Mouse (Mus musculus) embryonic facial prominence, embryonic 12.5 days (tissue): ENCODE measurements around the gene Gjd3. TPM values are rescaled to one million over a fixed set of nuclear protein-coding genes. Genes with fewer than 3 reads are reported as not detected.

Source experiments
- ATAC-seq: fragments of 200-750 bp; cut with Nextera tagmentation; 2 replicates; pipeline ENCODE4 v1.8.0; 2017; ENCODE audit not compliant: insufficient number of reproducible peaks, insufficient read depth, low FRiP score, low TSS enrichment
- H3K27ac ChIP-seq: fragments of 300-500 bp; sonication (generic); 2 replicates; pipeline ENCODE4 v1.5.1; 2016; ENCODE audit warnings: mild to moderate bottlenecking
- H3K27me3 ChIP-seq: fragments of 300-500 bp; sonication (generic); 2 replicates; pipeline ENCODE4 v1.6.1; 2016; ENCODE audit warnings: mild to moderate bottlenecking, moderate library complexity
- H3K36me3 ChIP-seq: fragments of 300-500 bp; sonication (generic); 2 replicates; pipeline ENCODE4 v1.6.1; 2016; ENCODE audit warnings: mild to moderate bottlenecking
- H3K4me1 ChIP-seq: fragments of 300-500 bp; sonication (generic); 2 replicates; pipeline ENCODE4 v1.6.1; 2016
- H3K4me2 ChIP-seq: fragments of 300-500 bp; sonication (generic); replicated peaks from 2 replicates; pipeline ENCODE4 v1.6.1; 2016; ENCODE audit warnings: mild to moderate bottlenecking, moderate library complexity
- H3K4me3 ChIP-seq: fragments of 300-500 bp; sonication (generic); 2 replicates; pipeline ENCODE4 v1.5.1; 2016; ENCODE audit warnings: mild to moderate bottlenecking
- H3K9ac ChIP-seq: fragments of 300-500 bp; sonication (generic); 2 replicates; pipeline ENCODE4 v1.6.1; 2016; ENCODE audit warnings: mild to moderate bottlenecking, moderate library complexity
- H3K9me3 ChIP-seq: fragments of 300-500 bp; sonication (generic); 2 replicates; pipeline ENCODE4 v1.6.1; 2016; ENCODE audit warnings: mild to moderate bottlenecking, moderate library complexity
- WGBS: fragments of 180-500 bp; shearing (Covaris S2); methylation state at CpG from one replicate; pipeline ENCODE4 v1.1.7; 2016; 5-methylcytosine and 5-hydroxymethylcytosine counted together
- polyA plus RNA-seq: library from polyadenylated mRNA; unstranded; fragments of >200 nt; fragmentation: Nextera tagmentation; extraction: Ambion mirVana; gene quantifications from 2 replicates; pipeline ENCODE4 v1.2.1, GENCODE M21; 2016

Gene Gjd3
- polyA plus RNA-seq, 1 experiment from 2014 or later: 0.73 TPM

DNA sequence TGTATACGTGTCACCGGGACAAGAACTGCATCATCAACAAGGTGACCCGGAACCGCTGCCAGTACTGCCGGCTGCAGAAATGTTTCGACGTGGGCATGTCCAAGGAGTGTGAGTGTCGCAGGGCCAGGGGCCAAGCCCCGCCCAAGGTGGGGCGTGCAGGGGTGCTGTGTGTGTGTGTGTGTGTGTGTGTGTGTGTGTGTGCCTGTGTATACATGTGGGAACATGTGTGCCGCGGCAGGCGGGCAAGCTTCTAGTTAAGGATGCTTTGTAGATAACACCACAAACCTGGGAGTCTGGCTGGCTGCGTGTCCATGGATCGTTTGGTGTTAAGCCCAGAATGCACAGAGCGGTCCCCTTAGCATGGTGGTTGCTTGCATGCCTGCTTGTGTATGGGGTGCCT is 14.7 kb downstream of the Gjd3 start:
- Histone ChIP-seq H3K4me2 (no peak overlapping the region; the same call in 1 of the 2 replicates), H3K9me3 (no peaks in the 10 kb centered on the region), H3K4me3 (no peak overlapping the region), H3K27ac (peak overlapping the region; percentile 83), H3K9ac (no peak overlapping the region), H3K36me3 (peaks cover 50% of the 10 kb centered on the region), H3K4me1 (peaks cover 84% of the 10 kb centered on the region), H3K27me3 (no peaks in the 10 kb centered on the region)
- WGBS: 70% methylated on average over 16 of the region's 16 CpGs
- no peak for ATAC-seq

DNA sequence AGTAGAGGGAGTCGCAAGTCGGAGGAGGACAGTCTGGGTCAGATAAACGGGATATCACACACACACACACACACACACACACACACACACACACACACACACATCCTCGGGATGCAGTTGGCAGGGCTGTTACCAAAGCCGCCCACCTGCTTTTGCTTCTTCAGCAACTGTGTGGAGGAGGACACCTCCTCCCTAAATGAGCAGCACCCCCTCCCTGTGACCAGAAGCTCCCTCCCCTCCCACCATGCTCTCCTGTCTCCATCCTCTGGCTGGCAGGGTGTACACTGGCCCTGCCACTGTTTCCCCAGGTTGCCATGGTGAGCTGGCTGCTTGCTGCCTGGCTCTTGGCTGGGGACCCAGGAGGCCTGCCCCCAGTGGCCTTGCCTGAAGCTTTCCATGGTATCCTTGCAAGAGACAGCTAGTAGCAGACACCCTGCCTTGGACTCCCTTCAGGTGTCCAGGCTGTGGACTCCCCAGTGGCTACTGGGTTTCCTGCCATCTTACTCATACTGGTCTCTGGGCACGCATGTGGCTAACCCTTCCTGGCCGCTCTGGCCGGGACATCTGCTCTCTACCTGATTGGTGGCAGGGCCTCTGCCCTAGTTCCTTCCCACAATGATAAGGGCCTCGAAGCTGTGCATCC is 16.2 kb downstream of the Gjd3 start:
- peaks cover 36% of the 10 kb centered on the region for H3K36me3 ChIP-seq
- 31% methylated on average over 8 of the region's 9 CpGs for WGBS
- no peaks in the 10 kb centered on the region for H3K9me3 ChIP-seq
- H3K4me3 ChIP-seq: no peak overlapping the region
- H3K9ac ChIP-seq: no peak overlapping the region
- H3K27me3 ChIP-seq: no peaks in the 10 kb centered on the region
- no peak for ATAC-seq
- peaks cover 99% of the 10 kb centered on the region for H3K4me1 ChIP-seq
- peak overlapping the region; percentile 7; the same call in 1 of the 2 replicates for H3K4me2 ChIP-seq
- H3K27ac ChIP-seq: peak overlapping the region; percentile 0; the same call in 1 of the 2 replicates

DNA sequence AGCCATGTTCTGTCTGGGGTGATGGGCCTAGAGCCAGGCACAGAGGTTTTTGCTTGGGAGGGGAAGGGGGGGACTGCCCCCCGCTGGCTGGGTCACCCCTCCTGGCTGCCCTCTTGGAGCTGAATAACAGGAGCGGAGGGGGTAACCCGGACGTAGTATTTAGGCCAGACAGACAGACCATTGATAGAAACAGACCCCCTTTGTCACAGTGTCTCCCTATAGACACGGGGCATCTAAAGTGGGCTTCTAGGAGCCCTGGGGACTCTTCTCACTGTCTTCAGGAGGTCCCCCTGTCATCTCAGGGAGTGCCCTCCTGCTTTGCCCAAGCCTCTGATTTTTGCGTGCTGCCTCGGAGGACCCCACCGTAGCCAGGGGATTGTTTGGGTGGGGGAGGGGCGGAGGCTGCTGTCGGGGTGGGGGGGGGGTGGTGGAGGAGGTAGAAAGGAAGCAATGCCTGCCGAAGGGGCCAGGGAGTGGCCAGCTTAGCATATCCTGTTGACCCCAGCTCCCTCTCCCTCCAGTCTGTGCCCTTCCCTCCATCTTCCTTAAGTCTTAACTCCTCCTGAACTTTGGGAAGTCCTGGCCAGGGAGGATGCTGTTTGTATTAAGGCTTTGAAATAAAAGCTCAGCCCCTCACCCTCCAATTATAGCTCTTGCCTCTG is 17.3 kb downstream of the Gjd3 start:
- H3K9ac ChIP-seq: peak overlapping the region; percentile 45; the same call in 1 of the 2 replicates
- H3K4me3 ChIP-seq: peak overlapping the region; percentile 57
- H3K27me3 ChIP-seq: no peaks in the 10 kb centered on the region
- 4% methylated on average over 9 of the region's 11 CpGs for WGBS
- H3K27ac ChIP-seq: peak overlapping the region; percentile 94
- peak overlapping the region; percentile 99 for H3K4me2 ChIP-seq
- ATAC-seq: no peak
- H3K9me3 ChIP-seq: no peaks in the 10 kb centered on the region
- H3K4me1 ChIP-seq: peaks cover 99% of the 10 kb centered on the region
- H3K36me3 ChIP-seq: peaks cover 26% of the 10 kb centered on the region

DNA sequence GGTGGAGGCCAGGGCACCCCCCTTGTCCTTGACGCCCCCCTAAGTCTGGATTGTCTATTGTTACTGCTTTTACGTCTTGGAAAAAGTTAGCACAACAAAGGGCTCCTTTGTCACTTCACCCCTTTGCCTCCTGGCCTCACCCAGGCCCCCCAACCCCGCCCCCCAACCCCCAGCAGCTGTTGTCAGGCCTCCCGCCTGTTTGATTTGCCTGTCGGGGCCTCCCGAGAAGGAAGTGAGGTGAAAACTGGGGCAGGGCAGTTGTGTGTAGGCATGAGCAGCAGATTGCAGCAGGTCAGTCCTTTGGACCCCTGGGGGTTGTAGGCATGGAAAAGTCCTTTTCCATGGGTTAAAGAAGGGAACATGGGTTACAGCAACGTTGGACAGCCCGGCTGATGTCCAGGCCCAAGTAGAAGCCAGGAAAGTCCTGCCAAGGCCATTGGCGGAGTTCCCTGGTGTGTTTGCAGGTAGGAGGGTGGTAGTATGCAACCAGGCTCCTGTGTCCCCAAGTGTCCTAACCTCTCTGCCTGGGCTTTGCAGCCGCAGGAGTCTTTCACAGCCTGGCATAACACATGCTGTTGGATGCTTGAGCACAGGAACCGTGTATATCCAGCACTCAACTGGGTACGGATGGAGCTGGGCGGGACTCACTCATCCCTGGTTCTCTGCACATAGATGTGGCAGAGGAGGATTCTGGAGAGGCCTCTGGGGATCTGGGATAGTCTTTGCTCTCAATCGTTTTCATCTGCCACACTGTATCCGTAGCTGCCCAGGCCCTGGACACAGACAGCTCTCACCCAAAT is 18.0 kb downstream of the Gjd3 start:
- peak overlapping the region; percentile 57 for H3K4me3 ChIP-seq
- H3K4me1 ChIP-seq: peaks cover 98% of the 10 kb centered on the region
- no peaks in the 10 kb centered on the region for H3K27me3 ChIP-seq
- ATAC-seq: no peak
- peak overlapping the region; percentile 45 for H3K9ac ChIP-seq
- peak overlapping the region; percentile 94 for H3K27ac ChIP-seq
- no peaks in the 10 kb centered on the region for H3K9me3 ChIP-seq
- WGBS: 17% methylated on average over 15 of the region's 15 CpGs
- H3K36me3 ChIP-seq: peaks cover 18% of the 10 kb centered on the region
- peak overlapping the region; percentile 99 for H3K4me2 ChIP-seq

DNA sequence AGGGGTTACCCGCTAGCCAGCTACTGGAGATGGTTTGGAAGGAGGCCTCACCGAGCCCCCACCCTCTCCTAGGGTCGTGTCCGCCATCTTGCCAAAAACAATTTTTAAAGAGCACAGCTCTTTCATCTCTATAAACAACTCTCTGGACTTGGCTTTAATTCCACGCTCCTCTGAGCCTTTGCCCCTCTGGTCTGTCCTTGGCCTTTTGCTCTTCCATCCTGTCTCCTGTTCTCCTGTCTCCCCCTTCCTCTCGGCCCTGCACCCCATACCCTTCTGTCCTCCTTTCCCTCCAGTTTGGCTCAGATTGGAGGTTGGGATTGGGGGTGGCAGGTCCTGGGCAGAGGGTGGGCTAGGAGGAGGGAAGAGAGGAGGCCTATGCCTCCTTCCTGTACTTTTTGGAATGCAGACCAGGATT is 18.6 kb downstream of the Gjd3 start:
- H3K27ac ChIP-seq: peak overlapping the region; percentile 94
- peaks cover 13% of the 10 kb centered on the region for H3K36me3 ChIP-seq
- no peaks in the 10 kb centered on the region for H3K9me3 ChIP-seq
- peaks cover 98% of the 10 kb centered on the region for H3K4me1 ChIP-seq
- peak overlapping the region; percentile 57 for H3K4me3 ChIP-seq
- H3K27me3 ChIP-seq: no peaks in the 10 kb centered on the region
- peak overlapping the region; percentile 45 for H3K9ac ChIP-seq
- no peak for ATAC-seq
- peak overlapping the region; percentile 99 for H3K4me2 ChIP-seq
- 20% methylated on average over 6 of the region's 6 CpGs for WGBS

DNA sequence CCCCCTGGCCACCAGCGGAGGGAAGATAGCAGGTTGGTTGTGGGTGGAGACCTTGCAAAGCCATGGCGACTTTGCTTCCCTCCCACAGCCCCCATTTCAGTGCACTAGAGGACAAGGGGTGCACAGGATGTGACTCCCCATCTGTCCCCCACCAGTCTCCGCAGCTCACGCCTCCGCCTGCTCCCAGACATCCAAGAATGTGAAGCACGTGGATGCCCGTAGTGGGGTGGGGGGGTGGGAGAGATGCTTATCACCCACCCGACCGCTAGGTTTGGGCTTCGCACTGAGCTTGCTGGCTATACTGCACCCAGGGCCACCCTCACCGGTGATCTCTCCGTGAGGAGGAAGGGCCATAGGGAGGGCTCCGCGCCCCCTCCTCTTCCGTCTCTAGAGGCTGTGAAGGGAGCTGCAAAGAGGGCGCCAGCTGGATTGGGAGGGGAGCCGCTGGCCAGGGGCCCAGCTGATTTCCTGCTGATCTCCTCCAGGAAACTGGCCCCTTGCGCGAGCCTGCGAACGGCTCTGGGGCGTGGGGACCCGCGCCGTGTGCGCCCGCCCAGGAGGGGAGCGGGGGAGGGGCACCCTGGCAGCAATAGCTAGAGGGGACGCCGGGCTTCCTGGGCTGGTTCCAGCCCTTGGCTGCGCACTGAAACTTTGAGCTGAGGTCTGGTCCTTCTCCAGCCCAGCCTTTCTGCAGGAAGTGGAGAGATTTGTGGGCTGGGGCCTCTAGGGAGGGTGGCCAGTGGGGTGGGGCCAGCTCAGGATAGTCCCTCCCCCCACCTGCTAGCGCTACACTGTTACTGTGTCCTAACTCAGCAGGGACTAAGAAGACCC is 19.4 kb downstream of the Gjd3 start:
- H3K4me1 ChIP-seq: peaks cover 96% of the 10 kb centered on the region
- H3K9ac ChIP-seq: peak overlapping the region; percentile 44
- H3K27me3 ChIP-seq: no peaks in the 10 kb centered on the region
- WGBS: under 1% methylated on average over 31 of the region's 32 CpGs
- ATAC-seq: peak; percentile 47
- peak overlapping the region; percentile 94 for H3K27ac ChIP-seq
- peaks cover 13% of the 10 kb centered on the region for H3K36me3 ChIP-seq
- peak overlapping the region; percentile 57 for H3K4me3 ChIP-seq
- H3K9me3 ChIP-seq: no peaks in the 10 kb centered on the region
- peak overlapping the region; percentile 99 for H3K4me2 ChIP-seq

DNA sequence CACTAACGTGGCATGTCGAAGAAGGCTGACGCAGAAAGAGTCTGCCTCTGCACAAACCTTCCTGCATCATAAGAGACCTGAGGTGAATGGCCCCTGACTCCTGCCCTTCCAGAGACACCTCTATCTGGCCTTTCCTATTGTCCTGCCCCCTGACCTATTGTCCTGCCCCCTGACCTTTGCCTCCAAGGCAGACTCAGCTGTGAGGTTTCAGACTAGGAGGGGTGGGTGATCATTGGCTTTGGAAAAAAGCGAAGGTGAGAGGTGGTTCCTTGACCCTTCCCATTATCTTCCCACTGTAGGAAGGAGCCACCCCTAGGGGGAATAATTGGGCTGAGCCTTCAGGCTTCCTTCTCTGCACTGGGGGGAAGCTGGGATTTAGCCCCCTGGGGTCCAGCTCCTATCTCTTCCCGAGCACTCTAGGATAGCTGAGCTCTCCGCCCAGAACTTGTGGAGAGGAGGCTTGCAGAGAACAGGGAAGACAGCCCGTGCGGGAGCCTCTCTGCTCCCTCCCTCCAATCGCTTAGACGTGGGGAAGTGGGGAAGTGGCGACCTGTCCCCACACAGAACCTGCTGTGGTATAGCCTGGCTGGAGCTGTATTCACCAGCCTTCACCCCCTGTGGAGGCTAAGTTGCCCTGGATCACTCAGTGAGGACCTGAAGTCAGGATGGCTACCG is 20.3 kb downstream of the Gjd3 start:
- peaks cover 88% of the 10 kb centered on the region for H3K4me1 ChIP-seq
- peak overlapping the region; percentile 57 for H3K4me3 ChIP-seq
- H3K9ac ChIP-seq: peak overlapping the region; percentile 44; the same call in 1 of the 2 replicates
- peaks cover 11% of the 10 kb centered on the region for H3K36me3 ChIP-seq
- no peak for ATAC-seq
- H3K9me3 ChIP-seq: no peaks in the 10 kb centered on the region
- H3K27me3 ChIP-seq: no peaks in the 10 kb centered on the region
- H3K27ac ChIP-seq: peak overlapping the region; percentile 94
- WGBS: 10% methylated on average over 12 of the region's 12 CpGs
- peak overlapping the region; percentile 99 for H3K4me2 ChIP-seq

DNA sequence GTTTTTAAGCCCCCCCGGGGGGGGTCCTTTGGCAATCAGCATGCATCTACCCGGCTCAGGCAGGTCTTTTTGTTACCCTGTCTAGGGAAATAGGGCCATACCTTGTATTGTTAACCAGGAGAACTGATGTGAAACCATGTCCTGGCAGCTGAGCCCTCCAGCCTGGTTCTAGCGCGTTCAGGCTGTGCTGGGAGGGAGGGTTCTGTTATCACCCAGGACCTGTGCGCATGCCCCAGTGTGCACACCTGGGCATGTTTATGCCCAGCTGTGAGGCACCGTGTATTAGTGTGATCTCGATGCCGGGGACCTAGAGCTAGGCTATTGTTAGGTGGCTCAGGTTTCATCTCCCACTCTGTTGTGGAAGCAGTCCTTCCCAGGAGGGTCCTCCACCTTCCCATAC is 21.1 kb downstream of the Gjd3 start:
- H3K4me2 ChIP-seq: peak overlapping the region; percentile 99
- peaks cover 80% of the 10 kb centered on the region for H3K4me1 ChIP-seq
- peak overlapping the region; percentile 57 for H3K4me3 ChIP-seq
- peaks cover 16% of the 10 kb centered on the region for H3K36me3 ChIP-seq
- H3K9me3 ChIP-seq: no peaks in the 10 kb centered on the region
- H3K27ac ChIP-seq: 0 out of 2 replicates have a peak overlapping the region, but pooled peaks have one; percentile 38
- ATAC-seq: no peak
- WGBS: 6% methylated on average over 8 of the region's 8 CpGs
- H3K9ac ChIP-seq: peak overlapping the region; percentile 80; the same call in 1 of the 2 replicates
- no peaks in the 10 kb centered on the region for H3K27me3 ChIP-seq

DNA sequence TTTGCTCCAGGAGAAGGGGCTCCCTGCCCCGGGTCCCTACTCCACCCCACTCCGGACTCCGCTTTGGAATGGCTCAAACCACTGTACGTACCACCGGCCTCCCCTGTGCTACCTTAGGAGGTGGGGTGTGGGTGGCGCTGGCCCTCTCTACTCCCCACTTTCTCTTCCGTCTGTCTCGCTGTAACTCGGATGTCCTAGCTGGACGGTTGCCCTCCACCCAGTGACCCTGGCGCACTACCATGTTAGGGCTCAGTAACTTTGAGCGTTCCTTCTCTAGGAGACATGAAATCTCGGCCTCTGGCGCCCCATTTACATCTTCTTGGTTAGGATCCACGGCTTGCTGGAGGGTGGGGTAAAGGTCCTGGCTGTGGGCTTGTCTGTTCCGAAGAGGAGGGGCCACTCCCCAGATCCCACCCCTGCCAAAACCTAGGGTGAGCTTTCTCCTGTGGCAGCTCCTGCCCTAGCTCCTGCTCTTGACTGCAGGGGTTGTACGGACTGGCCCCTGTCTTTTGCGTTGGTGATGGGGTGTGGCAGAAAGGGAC is 21.7 kb downstream of the Gjd3 start:
- no peak for ATAC-seq

DNA sequence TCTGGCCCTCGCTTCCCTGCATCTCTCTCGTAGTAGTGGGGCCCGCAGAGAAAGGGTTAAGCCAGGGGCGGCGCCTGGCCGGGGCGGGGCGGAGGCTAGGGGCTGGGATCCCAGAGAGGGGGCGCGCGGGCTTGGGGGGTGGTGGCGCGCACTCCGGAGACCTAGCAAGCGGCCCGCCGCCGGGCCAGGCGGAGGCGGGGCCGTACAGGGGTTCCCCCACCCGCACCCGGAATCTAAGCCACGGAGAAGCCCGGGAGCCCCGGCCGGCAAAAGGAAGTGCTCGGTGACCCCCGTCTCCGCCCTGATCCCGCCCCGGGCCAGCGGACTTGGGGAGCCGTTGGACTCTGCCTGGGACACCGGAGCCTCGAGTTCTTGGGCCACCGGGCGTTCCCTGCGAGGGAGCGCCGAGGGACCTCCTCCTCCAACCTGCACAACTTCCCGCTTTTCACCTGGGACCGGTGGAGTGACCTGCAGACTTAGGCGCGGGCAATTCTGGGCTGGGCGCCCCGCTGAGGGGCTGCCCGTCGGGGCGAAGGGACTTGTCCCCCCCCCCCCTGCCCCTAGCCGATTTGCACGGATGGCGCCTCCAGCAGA is 22.4 kb downstream of the Gjd3 start:
- H3K4me3 ChIP-seq: peak overlapping the region; percentile 57
- peaks cover 19% of the 10 kb centered on the region for H3K36me3 ChIP-seq
- peak overlapping the region; percentile 80 for H3K9ac ChIP-seq
- H3K9me3 ChIP-seq: no peaks in the 10 kb centered on the region
- 0 out of 2 replicates have a peak, but pooled peaks have one; percentile 20 for ATAC-seq
- H3K4me2 ChIP-seq: peak overlapping the region; percentile 99
- H3K27me3 ChIP-seq: no peaks in the 10 kb centered on the region
- H3K4me1 ChIP-seq: peaks cover 73% of the 10 kb centered on the region
- H3K27ac ChIP-seq: peak overlapping the region; percentile 61
- WGBS: under 1% methylated on average over 52 of the region's 53 CpGs

More for the DNA sequence above, 21.7 kb downstream of the Gjd3 start:
- Histone ChIP-seq H3K27ac (peak overlapping the region; percentile 61), H3K9ac (peak overlapping the region; percentile 80), H3K4me2 (peak overlapping the region; percentile 99), H3K27me3 (no peaks in the 10 kb centered on the region), H3K4me1 (peaks cover 74% of the 10 kb centered on the region), H3K9me3 (no peaks in the 10 kb centered on the region), H3K4me3 (peak overlapping the region; percentile 57), H3K36me3 (peaks cover 18% of the 10 kb centered on the region)
- 5% methylated on average over 18 of the region's 18 CpGs for WGBS
